Mouse (Mus musculus) small intestine, adult 2 months (tissue): Measurements from ENCODE around the gene Rnf5.

Experiments used
- CTCF ChIP-seq: fragments of 200-500 bp; IDR thresholded peaks from 2 replicates; pipeline ENCODE4 v1.5.1; 2012; ENCODE audit warnings: low read depth, mild to moderate bottlenecking, control low read depth, inconsistent platforms, low read length, moderate library complexity, mixed read lengths; ENCODE audit not compliant: insufficient replicate concordance, insufficient read length; ENCODE audit errors: extremely low read depth
- POLR2A ChIP-seq: fragments of 200-500 bp; IDR thresholded peaks from 2 replicates; pipeline ENCODE4 v1.6.1; 2012; ENCODE audit warnings: low read depth, mild to moderate bottlenecking, control low read depth, inconsistent platforms, low read length, moderate library complexity

DNA sequence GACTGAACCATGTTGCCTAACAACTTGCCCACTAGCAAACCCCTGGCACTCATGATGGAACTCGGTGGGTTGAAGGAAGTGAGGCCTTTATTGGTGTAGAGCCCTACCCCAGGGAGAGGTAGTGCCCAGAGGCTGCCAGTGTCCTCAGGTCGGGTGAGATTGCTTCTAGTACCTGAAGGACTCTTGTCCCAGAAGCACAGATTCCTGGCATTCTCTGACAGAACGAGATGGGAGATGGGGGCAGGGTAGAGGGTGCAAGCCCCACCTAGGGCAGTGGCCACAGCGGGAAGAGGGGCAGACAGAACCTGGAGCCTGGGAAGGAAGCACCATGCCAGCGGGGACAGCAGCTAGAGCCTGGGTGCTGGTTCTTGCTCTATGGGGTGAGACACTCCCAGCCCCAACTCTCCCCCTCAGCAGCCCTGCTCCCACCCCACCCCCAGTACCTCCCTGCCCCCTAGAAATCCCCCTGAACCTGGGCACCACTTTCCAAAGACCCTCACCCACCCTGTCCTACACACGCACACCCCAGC lies 5.9 kb downstream of the Rnf5 start, which contains the start of gene Ager:
- TF ChIP-seq CTCF (no peak), POLR2A (no peak)
